Mouse (Mus musculus) granulocyte monocyte progenitor cell, adult 5-6 weeks (primary cell): ENCODE results near the gene Itga3. TPM values are rescaled to one million over a fixed set of nuclear protein-coding genes. Genes with fewer than 3 reads are reported as not detected.

ENCODE experiments used
- ATAC-seq: replicated peaks from 2 replicates; pipeline ENCODE4 v1.8.0; 2016; ENCODE audit warnings: mild to moderate bottlenecking, moderate TSS enrichment, inconsistent platforms; ENCODE audit not compliant: poor library complexity, severe bottlenecking
- total RNA-seq, 2 experiments: library from RNA; stranded (forward) in 1 of 2; stranded (reverse) in 1 of 2; fragments of 200-712, 200-1000 nt in 1 of 2; fragments of >200 nt in 1 of 2; fragmentation: Nextera tagmentation in 1 of 2; gene quantifications; 2 replicates each; pipeline ENCODE4 v1.2.3; 2014 to 2017

Itga3 gene
- total RNA-seq, 2 experiments from 2014 or later: not detected

DNA sequence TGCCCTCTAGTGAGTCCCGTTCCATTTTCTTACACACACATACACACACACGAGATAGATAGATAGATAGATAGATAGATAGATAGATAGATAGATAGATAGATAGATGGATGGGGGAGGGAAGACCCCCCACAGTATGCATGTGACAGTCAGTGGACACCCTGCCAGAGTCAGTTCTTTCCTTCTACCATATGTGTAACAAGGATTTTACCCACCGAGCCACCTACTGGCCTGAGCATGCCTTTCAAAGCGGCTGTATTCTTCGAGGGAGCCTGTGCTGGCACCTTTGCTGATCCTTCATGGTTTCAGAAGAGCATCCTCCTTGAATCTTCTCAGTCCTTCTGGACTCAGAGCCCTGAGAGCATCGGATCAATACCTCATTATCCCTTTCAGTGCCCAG, 21.3 kb upstream of the Itga3 start:
- ATAC-seq: no peak

DNA sequence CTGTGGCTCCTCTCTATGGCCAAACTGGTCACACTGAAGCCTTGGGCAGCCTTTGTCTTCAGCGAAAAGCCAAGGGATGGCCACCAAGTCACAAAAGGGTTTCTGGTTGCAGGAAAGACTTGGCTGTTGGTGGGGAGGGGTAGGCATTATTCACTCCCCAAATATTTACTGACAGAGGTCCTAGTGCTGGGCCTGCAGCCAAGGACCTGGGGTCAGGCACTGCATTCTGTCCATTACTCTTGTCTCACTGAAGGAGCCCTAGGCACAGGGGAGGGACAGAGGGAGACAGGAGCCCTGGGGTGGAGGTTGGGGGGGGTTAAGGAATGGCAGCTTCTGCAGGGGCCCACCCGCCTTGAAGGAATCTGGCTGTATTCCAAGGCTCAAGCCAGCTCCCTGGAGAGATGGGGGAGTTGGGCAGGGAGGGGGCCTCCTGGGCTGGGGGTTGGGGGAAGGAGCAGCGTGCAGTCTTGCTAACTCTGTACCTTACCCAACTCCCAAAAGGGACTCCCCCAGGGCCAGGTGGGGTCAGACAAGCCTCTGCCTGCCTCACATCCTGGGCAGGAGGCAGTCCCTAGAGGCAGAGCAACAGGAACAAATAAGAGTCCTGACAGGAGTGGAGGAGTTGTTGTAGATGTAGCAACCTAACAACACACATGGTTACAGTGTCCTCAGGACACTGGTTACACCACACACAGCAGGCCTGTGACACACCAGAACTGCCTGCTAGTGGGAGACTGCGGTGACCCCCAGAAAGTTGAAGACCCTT, 20.2 kb upstream of the Itga3 start:
- no peak for ATAC-seq

DNA sequence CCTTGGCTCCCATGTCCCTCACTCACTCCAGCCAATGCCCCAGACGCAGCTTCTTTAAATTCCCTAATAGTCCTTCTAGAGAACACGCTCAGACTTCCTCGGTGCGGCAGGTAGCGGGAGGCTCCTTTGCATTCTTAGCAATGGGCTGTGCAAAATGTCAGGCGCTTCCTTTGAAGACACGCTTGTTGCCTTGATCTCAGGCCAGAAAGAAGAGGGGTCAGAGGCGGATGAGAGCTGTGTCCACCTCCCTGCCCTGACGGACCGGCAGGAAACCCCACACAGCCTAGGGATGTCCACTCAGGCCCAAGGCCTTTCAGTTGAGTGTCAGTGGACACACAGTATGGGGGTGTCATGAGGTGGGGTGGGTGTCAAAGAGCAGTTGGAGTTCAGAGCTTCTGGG, 19.0 kb upstream of the Itga3 start:
- ATAC-seq: no peak

DNA sequence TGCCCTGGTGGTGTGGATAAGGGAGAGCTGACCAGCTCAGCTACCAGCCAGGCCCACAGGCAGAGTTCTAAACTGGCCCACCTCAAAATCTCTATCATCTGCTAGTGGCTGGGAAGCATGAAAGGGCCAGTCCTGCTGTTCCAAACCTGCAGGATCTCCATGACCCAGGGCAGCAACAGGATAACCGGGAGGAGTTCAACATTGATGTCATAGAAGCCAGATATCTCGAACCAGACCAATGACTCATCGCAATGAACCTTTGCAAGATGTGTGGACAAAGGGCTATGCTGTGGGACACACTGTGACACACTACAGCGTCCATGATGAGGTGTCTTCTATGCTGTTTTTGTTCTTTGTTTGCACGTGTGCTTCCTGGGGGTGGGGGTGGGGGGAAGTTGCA, 16.5 kb upstream of the Itga3 start:
- no peak for ATAC-seq

DNA sequence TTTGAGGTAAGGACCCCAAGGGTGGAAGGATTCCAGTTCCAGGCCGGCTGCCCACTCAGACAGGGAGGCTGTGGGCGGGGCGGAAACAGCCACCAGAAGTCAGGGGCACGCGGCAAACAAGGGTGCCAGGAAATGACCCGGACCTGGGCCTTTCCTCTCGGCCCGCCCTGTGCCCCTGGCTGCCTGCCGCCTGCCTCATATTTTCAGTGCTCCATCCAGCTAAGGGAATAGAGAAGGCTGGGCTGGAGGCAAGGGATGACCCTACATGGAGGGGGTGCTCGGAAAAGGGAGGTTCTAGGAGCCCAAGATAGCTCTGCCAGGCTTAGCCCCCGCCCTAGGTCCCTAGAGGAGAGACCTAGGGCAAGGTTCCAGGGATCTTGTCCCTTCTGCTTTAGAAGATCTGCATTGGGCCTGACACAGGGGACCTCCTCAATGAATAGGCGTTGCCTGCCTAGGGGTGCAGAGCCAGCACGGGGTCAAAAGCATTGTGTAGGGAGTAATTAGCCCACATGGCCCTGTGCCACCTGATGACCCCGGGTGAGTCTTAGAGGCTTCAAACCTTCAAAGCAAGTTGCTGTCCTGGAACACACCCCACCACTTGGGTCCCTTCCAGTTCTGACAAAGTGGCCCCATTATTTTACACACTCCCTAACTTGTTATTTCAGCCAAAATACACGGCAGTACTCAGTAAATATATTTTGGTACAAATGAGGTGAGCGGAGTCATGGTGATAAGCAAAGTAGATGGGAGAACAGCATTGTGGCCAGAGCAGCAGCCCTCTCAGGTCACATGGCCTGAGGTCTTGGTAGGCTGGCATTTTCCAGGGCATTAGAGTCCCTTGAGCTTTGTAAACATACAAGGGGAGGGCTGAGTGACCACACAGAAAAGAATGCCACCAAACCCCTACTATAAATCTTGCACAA, 12.5 kb upstream of the Itga3 start:
- no peak; the same call in 1 of the 2 replicates for ATAC-seq

DNA sequence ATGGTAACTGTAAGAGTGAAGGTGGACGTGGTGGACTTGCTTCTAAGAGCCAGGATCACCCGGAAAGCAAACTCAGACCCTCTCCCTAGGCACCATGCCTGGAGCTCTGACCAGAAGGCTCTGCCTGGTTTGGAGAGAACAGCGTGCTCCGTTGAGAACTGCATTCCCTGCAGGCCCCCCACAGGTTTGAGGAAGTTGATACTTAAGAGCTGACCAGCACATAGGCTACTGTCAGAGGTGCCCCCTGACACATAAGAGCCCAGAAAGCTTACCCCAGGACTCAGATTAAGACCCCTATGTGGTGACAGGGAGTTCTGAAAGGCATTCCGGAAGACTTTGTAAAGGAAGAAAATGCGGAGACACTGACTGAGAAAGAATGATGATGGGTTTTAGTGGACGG, 11.7 kb upstream of the Itga3 start:
- peak; percentile 42; the same call in 1 of the 2 replicates for ATAC-seq

DNA sequence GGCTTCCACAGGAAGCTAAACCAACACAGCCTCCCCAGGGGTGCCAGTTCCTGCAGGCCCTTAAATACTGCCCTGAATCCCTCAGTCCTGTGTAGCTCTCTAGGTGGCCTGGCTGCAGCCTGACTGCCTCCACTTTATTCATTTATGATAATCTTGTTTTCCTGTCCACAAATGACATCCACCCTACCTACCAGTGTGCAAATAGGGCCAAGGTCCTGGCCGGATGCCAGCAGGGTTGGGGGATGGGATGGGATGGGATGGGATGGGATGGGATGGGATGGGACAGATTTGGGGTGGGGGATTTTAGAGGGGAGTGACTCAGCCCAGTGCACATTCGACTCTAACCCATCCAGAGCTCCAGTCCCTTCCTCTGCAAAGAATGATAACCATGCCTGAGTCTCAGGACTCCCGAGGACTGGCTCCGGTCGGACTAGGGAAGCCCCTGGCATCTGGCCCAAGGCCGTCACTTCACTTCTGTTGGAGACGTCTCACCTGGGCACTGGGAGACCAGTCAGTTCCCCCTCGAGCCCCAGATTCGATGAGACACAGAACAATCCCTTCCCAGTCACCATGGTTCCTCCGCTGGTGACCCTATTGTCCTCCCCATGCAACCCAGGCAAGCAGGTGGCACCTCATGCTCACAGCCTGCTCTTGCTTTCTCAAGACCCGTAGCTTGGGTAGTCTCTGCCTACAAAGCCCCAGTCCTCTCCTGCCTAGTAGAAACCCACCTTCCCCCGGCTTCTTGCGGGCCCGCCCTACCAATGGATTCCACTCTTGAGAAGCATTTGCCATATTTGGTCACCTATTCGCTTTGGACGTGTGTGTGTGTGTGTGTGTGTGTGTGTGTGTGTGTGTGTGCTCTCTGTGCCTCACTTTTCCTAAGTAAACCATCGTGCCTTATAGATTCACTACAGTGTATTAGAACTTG, 11.0 kb upstream of the Itga3 start:
- no peak for ATAC-seq

DNA sequence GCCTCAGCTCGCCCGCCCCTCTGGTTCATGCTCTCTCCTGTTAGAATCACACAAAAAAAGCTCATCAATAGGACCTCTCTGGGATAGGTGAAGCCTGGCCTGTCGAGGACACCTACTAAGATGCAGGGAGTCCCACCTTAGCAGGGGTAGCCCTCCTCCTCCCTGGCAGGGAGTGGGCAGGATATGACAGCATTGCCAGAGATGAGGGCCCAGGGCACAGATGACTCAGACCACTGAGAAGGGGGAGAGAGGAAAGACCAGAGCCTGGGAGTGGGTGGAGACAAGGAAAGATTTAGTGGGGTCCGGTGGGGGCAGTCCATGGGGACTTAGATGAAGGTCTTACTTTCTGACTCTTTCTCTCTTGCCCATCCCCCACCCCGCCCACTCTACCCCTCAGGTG, 9.6 kb upstream of the Itga3 start:
- no peak for ATAC-seq

DNA sequence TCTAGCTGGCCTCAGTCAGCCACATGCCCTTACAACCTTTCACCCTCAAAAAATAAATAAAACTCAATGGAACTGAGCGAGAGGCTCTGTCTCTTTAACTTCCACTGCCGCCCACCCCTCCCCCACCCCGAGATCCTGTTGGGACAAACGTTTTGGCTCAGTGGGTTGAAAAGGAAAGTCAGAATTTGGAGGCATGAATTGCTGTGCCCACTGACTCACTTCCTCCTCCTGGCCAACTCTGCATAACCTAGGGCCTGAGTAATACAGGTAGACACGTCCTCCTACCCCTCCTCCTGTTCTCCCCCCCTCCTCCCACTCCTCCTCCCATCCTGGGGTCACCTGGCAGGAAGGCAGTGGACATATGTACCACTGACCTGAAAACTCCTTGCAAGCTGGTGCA, 9.1 kb upstream of the Itga3 start:
- no peak for ATAC-seq

DNA sequence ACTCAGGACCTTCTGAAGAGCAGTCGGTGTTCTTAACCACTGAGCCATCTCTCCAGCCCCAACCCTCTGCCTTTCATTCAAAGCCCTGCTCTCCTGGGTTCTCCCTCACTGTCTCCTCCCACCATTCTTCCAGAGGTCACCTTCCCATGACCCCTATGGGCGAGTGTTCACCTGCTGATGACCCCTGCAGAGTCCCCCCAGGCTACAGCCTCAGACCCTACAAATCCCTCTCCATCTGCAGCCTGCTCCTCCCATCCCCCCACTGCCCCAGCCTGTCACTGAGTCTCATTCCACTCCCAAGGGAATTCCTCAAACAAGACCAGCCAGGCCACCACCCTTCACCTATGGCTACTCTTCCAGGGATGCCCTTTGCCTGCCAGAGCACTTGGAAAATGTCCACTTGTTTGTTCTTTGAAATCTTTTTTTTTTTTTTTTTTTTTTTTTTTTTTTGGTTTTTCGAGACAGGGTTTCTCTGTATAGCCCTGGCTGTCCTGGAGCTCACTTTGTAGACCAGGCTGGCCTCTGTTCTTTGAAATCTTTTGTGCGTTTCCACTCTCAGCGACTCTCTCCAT, 8.3 kb upstream of the Itga3 start:
- ATAC-seq: no peak

DNA sequence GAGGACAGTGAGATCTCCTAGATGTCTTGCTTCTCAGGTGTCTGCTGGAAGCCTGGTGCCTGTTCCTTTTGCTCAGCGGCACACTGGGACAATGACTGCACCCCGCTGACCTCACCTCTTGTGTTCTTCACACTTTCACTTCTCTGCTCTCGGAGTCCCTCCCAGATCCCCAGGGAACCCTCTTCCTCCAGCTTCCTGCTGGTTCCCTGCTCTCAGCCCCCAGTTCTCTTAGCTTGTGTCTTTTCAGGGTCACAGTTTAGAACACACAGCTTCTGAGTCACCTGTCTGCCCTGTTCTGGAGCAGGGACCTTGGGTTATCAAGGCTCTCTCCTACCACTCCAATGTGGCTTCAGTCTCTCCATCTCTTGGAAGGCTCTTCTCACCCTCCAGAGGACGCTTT, 7.6 kb upstream of the Itga3 start:
- ATAC-seq: no peak

DNA sequence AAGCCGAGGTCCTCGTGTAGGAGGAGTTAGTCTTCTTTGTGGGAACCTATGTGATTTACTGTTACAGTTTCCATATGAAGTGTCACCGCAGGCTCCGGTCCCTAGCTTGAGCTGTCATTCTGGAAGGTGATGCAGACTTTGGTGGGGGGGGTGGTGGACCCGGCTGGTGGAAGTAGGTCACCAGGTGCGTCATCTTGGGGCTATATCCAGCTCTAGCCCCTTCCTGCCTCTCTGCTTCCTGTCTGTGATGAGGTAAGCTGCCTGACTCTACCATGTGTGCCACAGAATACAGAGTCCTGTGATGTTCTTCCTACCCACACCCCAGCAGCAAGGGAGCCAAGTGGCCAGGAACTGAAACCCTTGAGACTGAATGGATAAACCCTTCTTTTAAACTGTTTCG, 6.3 kb upstream of the Itga3 start:
- ATAC-seq: no peak

DNA sequence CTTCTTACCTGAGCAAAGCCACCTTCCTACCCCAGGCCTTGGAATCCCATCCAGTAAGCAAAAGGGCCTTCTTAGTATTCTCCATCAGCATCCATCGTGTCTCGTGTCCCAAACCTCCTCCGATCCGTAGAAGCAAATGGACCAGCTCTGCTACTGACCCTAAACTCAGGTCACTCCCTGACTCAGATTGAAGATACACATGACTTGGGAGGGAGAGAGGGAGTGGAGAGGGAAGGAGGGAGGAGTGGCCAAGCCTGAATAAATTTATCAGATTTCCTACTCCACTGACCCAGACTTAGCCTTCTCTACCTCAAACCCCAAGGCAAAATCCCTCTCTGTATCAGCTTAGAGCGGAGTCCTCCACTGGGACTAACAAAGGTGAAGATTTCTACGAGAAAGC, 4.2 kb upstream of the Itga3 start:
- no peak for ATAC-seq

DNA sequence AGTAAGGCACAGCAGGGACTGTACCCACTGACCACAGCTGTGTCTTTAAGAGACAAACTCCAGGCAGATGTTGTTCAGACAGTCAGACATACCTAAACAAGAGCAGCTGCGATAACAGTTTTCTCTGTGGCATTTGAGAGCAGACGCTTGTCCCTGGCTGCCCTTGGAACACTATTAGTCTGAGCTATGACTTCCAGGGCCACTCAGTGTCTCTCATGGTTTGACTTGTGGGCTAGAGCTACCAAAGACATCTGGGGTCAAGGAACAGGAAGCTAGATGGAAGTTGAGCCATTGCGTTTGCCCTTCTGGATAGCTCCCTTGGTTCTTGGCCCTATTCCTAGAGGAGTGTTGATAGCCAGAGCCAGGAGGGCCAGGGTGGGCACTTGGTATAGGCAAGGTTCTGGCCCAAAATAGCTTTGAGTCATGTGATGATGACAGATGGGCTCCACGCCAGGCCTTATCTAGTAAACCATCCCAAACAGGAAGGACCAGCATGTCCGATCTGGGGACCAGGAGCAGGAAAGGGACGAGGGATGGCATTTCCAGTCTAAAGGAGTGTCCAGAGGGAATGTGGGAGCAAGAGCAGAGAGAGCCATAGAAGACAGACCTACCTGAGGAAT, 2.8 kb upstream of the Itga3 start:
- no peak for ATAC-seq

DNA sequence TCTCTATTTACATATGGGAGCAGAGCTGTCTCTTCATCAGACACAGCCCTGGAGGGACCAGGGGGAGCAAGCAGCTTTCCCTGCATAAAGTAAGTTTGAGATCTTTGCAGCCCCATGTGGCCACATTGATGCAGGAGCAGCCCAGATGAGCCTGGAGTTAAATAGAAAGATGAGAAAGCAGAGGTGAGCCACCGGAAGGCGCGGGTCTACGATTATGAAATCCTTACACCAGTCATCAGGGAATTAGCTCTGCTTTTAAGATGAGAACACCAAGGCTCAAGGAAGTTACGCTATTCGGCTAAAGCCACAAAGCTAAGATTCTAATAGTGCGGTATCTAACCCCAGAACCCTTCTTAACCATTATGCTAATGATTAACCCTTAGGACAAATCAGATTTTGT, 1.4 kb upstream of the Itga3 start:
- ATAC-seq: peak; percentile 61

DNA sequence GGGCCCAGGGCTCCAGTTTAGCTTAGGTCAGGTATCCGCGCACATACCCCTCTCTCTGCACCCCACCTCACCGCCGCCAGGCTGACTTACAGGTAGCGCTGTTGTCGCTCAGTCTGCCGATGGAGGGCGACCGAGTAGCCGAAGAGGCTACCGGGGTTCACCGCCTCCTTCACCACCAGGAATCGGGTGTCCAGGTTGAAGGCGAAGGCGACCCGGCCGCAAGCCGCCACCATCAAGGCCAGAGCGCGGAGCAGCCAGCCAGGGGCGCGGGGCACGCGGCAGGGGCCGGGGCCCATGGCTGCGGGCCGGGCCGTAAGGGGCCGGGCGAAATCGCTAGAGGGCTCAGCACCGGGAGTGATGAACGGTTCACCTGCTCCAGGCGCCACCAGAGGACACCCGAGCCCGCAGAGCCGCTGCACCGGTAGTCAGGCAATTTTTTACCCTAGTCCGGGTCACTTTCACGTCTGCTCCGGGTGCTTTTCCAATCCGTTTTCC, 513 bp downstream of the Itga3 start:
- no peak for ATAC-seq

DNA sequence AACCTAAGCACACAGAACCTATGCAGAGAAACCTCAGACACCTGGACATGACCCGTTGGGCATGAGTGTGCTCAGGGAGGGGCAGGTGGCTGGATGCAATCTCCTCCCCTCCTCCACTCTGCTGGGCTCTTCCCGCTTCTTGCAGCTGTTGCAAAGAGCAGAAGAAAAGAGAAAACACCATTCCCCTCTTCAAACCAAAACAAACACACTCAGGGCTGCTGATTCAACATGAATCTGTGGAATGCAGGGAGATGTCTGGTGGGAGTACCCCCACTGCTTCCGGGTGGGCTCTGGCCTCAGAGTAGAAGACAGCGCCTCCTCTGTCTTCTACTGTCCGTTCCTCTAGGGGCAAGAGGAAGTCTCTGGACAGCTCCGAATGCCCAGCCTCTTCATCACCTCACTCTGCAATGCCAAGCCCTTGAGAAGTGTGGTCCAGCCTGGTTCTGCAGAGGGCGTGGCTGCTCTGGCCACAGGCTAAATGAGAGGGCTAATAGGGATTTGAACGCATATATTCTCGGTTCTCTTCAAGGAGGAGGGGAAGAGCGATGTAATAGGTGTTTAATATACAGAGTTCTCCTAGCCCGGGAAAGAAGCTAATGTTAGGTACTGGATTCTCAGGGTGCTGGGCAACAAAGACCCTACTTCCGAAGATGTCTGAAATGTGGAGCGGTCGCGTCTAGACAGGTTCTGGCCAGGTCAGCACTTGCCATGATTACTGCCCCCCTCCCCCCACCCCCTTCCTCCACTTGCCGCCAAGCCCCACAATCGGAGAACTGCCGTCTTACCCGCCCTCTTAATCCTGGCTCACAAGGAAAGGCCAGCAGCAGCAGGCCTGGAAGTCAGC, 1.2 kb downstream of the Itga3 start:
- no peak for ATAC-seq

DNA sequence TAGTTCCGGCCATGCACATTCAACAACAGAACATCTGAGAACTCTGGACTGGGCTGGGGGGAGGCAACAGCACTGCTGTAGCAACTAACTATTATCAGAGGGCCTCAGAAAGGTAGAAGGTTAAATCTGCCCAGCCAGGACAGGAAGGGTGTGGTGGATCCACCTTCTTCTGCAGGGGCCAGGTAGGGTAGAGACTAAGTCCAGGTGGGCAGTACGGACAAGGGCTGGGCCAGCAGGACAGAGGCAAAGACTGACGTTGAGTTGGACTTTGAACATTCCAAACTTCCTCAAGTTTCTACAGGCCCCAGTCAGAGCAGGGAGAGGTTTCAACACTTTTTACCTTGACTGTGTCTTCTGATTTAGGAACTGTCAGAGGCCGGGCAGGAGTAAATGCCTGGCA, 1.9 kb downstream of the Itga3 start:
- no peak for ATAC-seq

DNA sequence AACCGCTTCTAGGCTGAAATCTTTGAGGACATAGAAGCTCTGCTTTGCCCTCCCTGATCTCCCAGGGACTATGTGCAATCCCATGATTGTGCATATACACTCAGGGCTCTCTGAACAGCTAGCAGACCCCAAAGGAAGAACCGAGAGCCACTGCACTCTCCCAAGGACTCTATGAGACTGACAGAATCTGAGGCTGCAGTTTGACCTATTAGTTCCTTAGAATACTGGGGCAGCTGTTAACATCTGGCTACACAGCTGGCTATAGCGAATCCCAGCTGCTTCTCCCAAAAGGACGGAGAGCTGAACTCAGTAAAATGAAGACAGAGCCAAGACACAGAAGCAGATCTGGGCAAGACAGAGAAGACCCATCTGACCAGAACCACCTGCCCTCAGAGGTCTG, 2.8 kb downstream of the Itga3 start:
- no peak for ATAC-seq
